Mouse (Mus musculus) splenic B cell, adult 2 months (primary cell): Measurements from ENCODE around the gene Mlkl.
A peak's percentile ranks its signal among the peaks of the same experiment; 100 is the strongest.

Source experiments
- DNase-seq: peaks from one replicate; pipeline ENCODE4 v3.0.0-alpha.2; 2011; ENCODE audit warnings: low read depth, low spot score
- H3K27me3 ChIP-seq: 2 replicates; pipeline ENCODE4 v1.6.1; 2012; ENCODE audit warnings: mild to moderate bottlenecking, low read length, moderate library complexity, mixed read lengths; ENCODE audit not compliant: control insufficient read depth, poor library complexity, insufficient read depth, severe bottlenecking
- H3K36me3 ChIP-seq: 2 replicates; pipeline ENCODE4 v1.6.1; 2012; ENCODE audit warnings: mild to moderate bottlenecking, low read length, moderate library complexity, mixed read lengths; ENCODE audit not compliant: control insufficient read depth, poor library complexity, insufficient read depth, severe bottlenecking

Mlkl gene

GRCm38 (mm10) chr8:111337890-111338347, at the start of gene Mlkl:
TSS of gene Mlkl (minus strand) at chr8:111338177.
- Histone ChIP-seq H3K36me3 (no peaks in the 10 kb centered on the region), H3K27me3 (no peaks in the 10 kb centered on the region)
- DNase-seq: peak; percentile 14

DNA sequence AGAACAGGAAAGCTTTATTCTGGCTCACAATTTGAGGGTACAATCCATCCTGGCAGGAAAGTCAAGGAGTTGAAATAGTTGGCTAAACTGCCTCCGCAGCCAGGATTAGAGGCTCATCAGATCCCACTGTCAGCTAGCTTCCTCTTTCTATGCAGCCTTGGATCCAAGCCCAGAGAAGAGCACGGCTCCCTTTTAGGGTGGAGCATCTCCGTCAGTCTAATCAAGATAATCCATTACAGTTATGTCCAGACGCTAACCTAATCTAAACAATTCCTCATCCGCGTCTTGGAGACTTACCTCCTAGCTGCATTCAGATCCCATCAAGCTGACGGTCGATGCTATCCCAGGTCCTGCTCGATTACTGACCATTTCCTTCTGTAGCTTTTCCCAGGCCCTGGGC, 47.9 kb upstream of the Mlkl start:
- DNase-seq: no peak
- no peaks in the 10 kb centered on the region for H3K36me3 ChIP-seq
- no peaks in the 10 kb centered on the region for H3K27me3 ChIP-seq

DNA sequence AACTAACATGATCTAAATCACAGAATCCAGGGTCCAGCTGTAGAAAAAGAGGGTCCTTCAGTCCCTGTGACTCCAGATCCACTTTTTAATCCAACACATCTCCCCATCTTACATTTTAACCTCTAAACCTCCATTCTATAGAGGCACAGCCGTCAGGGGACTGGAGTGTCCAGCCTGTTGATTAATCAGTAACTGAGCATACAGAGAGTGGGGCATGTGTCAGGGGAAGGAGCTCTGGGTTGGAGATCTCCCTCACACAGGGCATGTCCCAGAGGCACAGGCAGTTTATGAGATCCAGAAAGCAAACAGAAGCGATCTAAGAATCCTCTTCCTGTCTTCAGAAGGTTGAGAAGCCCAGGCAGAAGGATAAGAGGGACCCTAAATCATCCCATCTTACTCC, 46.7 kb upstream of the Mlkl start:
- H3K36me3 ChIP-seq: no peaks in the 10 kb centered on the region
- no peak for DNase-seq
- no peaks in the 10 kb centered on the region for H3K27me3 ChIP-seq

- Histone ChIP-seq H3K36me3 (no peaks in the 10 kb centered on the region), H3K27me3 (no peaks in the 10 kb centered on the region; the same call in 1 of the 2 replicates)
- DNase-seq: no peak
These were observed 37.2 kb upstream of the Mlkl start for GRCm38 (mm10) chr8:111375192-111375591.

DNA sequence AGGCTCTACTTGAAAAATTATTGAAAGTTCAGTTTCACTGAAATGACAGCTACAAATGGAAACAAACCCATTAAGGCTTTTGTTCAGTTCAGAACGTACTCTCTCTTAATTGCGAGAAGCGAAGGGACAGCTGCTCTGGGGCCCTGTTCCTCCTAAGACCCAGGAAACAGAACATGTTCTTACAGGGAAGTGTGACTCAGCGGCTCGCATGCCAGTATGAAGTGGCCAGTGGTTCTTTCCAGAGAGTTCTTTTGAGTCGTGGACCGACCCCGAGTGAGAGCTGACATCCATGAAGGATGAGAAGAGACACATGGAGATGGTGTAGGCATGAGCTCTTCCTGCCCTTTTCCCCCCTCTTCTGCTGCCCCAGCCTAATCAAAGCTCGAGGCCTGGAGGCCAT, 31.7 kb upstream of the Mlkl start:
- no peak for DNase-seq
- H3K27me3 ChIP-seq: no peaks in the 10 kb centered on the region
- no peaks in the 10 kb centered on the region for H3K36me3 ChIP-seq

- H3K27me3 ChIP-seq: no peaks in the 10 kb centered on the region
- H3K36me3 ChIP-seq: no peaks in the 10 kb centered on the region
- no peak for DNase-seq
These were observed 29.4 kb upstream of the Mlkl start for GRCm38 (mm10) chr8:111367350-111367749.

GRCm38 (mm10) chr8:111366610-111367234, 28.7 kb upstream of the Mlkl start:
- Histone ChIP-seq H3K27me3 (no peaks in the 10 kb centered on the region), H3K36me3 (no peaks in the 10 kb centered on the region)
- DNase-seq: peak; percentile 3

DNA sequence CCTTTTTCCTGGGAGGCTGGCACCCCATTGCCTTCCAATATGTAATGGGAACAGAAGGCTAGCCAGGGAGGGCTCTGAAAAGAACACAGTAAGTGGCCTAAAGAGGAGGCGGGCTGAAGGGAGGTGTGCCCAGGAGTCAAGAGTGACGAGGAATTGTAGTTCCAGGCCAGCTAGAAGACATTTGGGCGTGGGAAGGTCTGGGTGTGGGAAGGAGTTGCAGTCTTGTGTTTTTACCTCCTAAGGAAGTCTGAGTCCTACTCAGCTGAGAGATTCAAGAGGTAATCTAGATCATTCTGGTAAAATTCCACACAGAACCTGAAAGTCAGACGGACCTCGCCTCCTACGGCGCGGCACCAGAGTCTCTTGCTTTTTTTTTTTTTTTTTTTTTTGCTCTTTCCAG, 25.5 kb upstream of the Mlkl start:
- Histone ChIP-seq H3K27me3 (no peaks in the 10 kb centered on the region), H3K36me3 (no peaks in the 10 kb centered on the region)
- no peak for DNase-seq

DNA sequence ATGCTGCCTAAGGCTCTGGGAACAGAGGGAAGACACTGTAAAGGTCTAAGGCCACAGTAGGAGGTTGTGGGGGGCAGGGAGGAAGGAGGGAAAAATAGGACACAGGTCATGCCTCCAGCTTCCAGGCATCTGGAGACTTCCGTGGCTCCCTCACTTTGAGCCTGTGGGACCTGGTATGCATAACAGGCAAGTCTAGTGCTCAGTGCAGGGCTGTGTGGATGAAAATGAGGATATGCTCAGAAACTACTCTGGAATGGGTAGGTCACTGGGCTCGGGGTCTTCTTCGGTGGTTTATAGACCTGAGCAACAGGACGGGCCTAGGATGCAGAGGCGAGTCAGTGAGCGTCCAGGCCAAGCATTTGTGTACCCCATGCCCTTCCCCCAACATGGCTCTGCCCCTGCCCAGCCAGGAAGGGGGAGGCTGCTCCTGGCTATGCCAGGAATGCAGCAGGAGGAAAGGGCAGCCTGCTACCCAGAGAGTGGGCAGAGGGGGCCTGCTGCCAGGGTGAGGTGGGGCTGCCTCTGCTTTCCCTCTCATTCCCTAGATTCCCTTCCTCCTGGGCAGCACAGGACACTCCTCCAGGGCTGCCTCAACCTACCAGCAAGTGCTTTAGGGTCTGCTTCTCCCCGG, 22.7 kb upstream of the Mlkl start:
- DNase-seq: no peak
- Histone ChIP-seq H3K27me3 (no peaks in the 10 kb centered on the region), H3K36me3 (no peaks in the 10 kb centered on the region)

GRCm38 (mm10) chr8:111359936-111360335, 22.0 kb upstream of the Mlkl start:
- DNase-seq: no peak
- Histone ChIP-seq H3K27me3 (no peaks in the 10 kb centered on the region), H3K36me3 (no peaks in the 10 kb centered on the region)

GRCm38 (mm10) chr8:111358905-111359304, 20.9 kb upstream of the Mlkl start:
- no peak for DNase-seq

GRCm38 (mm10) chr8:111357433-111357832, 19.5 kb upstream of the Mlkl start:
- DNase-seq: no peak
- H3K27me3 ChIP-seq: no peaks in the 10 kb centered on the region

More at GRCm38 (mm10) chr8:111358905-111359304, 20.9 kb upstream of the Mlkl start:
- Histone ChIP-seq H3K36me3 (no peaks in the 10 kb centered on the region), H3K27me3 (no peaks in the 10 kb centered on the region)

GRCm38 (mm10) chr8:111353497-111353896, 15.5 kb upstream of the Mlkl start:
- no peaks in the 10 kb centered on the region for H3K27me3 ChIP-seq
- H3K36me3 ChIP-seq: no peaks in the 10 kb centered on the region
- no peak for DNase-seq

More at GRCm38 (mm10) chr8:111357433-111357832, 19.5 kb upstream of the Mlkl start:
- no peaks in the 10 kb centered on the region for H3K36me3 ChIP-seq

DNA sequence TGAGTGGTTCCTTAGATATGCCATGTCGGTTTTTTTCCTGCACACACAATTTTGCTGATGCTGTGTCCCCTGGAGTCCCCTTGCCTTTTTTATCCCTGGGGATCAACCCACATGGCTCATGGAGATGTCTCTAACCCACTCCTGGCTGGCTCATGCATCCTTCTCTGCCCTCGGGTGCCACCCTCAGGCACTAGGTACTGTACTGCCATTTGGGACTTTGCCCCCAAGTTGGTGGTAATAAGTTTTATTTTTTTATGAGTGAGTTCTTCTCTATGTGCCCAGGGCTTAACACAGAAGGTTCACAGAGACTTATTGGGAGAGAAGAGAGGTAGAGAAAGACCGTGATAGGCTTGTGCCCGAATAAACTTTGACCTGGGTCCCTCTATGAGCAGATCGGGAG, 14.3 kb upstream of the Mlkl start:
- no peaks in the 10 kb centered on the region for H3K36me3 ChIP-seq
- no peak for DNase-seq
- no peaks in the 10 kb centered on the region for H3K27me3 ChIP-seq

DNA sequence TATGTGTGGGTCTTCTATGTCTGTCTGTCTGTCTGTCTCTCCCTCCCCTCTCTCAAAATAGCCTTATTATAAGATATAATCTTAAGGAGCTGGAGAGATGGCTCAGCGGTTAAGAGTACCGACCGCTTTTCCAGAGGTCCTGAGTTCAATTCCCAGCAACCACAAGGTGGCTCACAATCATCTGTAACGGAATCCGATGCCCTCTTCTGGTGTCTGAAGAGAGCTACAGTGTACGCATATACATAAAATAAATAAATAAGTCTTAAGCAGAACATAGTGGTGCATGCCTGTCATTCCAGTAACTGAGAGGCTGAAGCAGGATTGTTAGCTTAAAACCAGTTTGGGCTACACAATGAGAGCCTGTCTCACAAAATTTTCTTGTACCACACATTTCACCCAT, 12.6 kb upstream of the Mlkl start:
- no peaks in the 10 kb centered on the region for H3K36me3 ChIP-seq
- H3K27me3 ChIP-seq: no peaks in the 10 kb centered on the region
- no peak for DNase-seq
